Comparison of ENCODE assay signal across 30 mouse cellular contexts in genomic region chr12:104061862-104062261, GRCm38 (mm10). TPM values are rescaled to one million over a fixed set of nuclear protein-coding genes. Genes with fewer than 3 reads are reported as not detected.
DNase-seq lines count a peak whose midpoint lies in the region; ATAC-seq and TF ChIP-seq lines count a peak whose summit lies in the region.
"Had no signal": no experiment of that assay in that cellular context is flagged by ENCODE, and none has a peak within 500 bp of the region (broad histone marks: within the 10 kb centered on the region; RNA-seq: fewer than 3 reads in every experiment).

No protein-coding gene starts in this region.

- H3K79me2 ChIP-seq in CH12.LX (replicated peaks; ENCODE audit: control insufficient read depth, extremely low read depth, insufficient read depth, poor library complexity, severe bottlenecking) = no peaks in the 10 kb centered on the region

- peak; percentile 88 for ATAC-seq in hematopoietic stem cell, adult 5-6 weeks (replicated peaks in 1 of 2; ENCODE audit: insufficient read depth in 1 of 2, low FRiP score in 2 of 2, low TSS enrichment in 1 of 2, low read depth in 1 of 2, poor library complexity in 2 of 2, severe bottlenecking in 2 of 2)
- no peak for ATAC-seq in hindbrain, embryonic 14.5 days (ENCODE audit: low FRiP score)
- ATAC-seq in stomach, postnatal 0 days (ENCODE audit: low FRiP score, low TSS enrichment) = no peak
- ATAC-seq in forebrain, embryonic 14.5 days = no peak
- ATAC-seq: forebrain, embryonic 13.5 days; hindbrain, postnatal 0 days; Patski had no signal

- no peaks in the 10 kb centered on the region for H3K36me3 ChIP-seq in CH12.LX (replicated peaks in 1 of 2; ENCODE audit: control insufficient read depth in 1 of 2, insufficient read depth in 1 of 2, low read length in 1 of 2)
- H3K36me3 ChIP-seq in hindbrain, embryonic 14.5 days (replicated peaks; ENCODE audit: control insufficient read depth, insufficient read depth) = no peaks in the 10 kb centered on the region
- H3K36me3 ChIP-seq in stomach, postnatal 0 days (ENCODE audit: control insufficient read depth, insufficient read depth, low read length) = no peaks in the 10 kb centered on the region
- H3K36me3 ChIP-seq in forebrain, embryonic 14.5 days (ENCODE audit: control insufficient read depth, insufficient read depth, low read length) = no peaks in the 10 kb centered on the region
- H3K36me3 ChIP-seq: heart, embryonic 15.5 days; limb, embryonic 15.5 days; liver, embryonic 15.5 days had no signal

- TF ChIP-seq POLR2A in CH12.LX (IDR thresholded peaks at IDR 0.05; ENCODE audit: low read depth, low read length) = no peak

- WGBS in hindbrain, embryonic 14.5 days = 61% methylated on average over 2 of the region's 2 CpGs
- WGBS in stomach, postnatal 0 days = 37% methylated on average over 2 of the region's 2 CpGs
- 71% methylated on average over 2 of the region's 2 CpGs for WGBS in forebrain, embryonic 14.5 days

- TF ChIP-seq EP300 in CH12.LX (IDR thresholded peaks at IDR 0.05; ENCODE audit: low read length) = peak; percentile 84
- no peak for TF ChIP-seq EP300 in stomach, postnatal 0 days (optimal IDR thresholded peaks at IDR 0.05)

- peak overlapping the region; percentile 72 for H3K4me2 ChIP-seq in CH12.LX (ENCODE audit: insufficient read depth, low read depth, poor library complexity, severe bottlenecking)
- H3K4me2 ChIP-seq in hindbrain, embryonic 14.5 days (replicated peaks) = no peak overlapping the region
- no peak overlapping the region for H3K4me2 ChIP-seq in stomach, postnatal 0 days (replicated peaks; ENCODE audit: low read depth)
- H3K4me2 ChIP-seq in forebrain, embryonic 14.5 days (ENCODE audit: low read length) = no peak overlapping the region
- H3K4me2 ChIP-seq: forebrain, embryonic 13.5 days; heart, embryonic 15.5 days; limb, embryonic 15.5 days; liver, embryonic 15.5 days had no signal

- dilution Hi-C loops in CH12.LX (cut with MboI; ENCODE audit: extremely low pct_ligation_motif_present, extremely low pct_unique_long_range_greater_than_20kb, low sequenced_read_pairs) = no loop called here

- peaks cover 23 to 78% of the 10 kb centered on the region in 2 experiments for H3K4me1 ChIP-seq in CH12.LX (ENCODE audit: control insufficient read depth in 1 of 2, insufficient read depth in 2 of 2)
- H3K4me1 ChIP-seq in hindbrain, embryonic 14.5 days (replicated peaks; ENCODE audit: control insufficient read depth, insufficient read depth, low read length) = no peaks in the 10 kb centered on the region
- no peaks in the 10 kb centered on the region for H3K4me1 ChIP-seq in stomach, postnatal 0 days (replicated peaks; ENCODE audit: control insufficient read depth, insufficient read depth)
- H3K4me1 ChIP-seq in forebrain, embryonic 14.5 days (ENCODE audit: control insufficient read depth, insufficient read depth, low read length) = no peaks in the 10 kb centered on the region
- H3K4me1 ChIP-seq: liver, embryonic 15.5 days had no signal

- DNase-seq in A20 (ENCODE audit: low read depth, low spot score) (peak; percentile 44), CH12.LX (ENCODE audit: extremely low read depth) (peak; percentile 81)
- DNase-seq in natural killer cell, adult 2 months (ENCODE audit: low spot score in 2 of 2) = peak; percentile 73 to 84
- DNase-seq in hindbrain, embryonic 14.5 days (ENCODE audit: low spot score) = no peak
- DNase-seq in stomach, postnatal 0 days (ENCODE audit: low spot score) = no peak
- no peak for DNase-seq in forebrain, embryonic 14.5 days (ENCODE audit: low spot score)
- DNase-seq: adrenal gland, postnatal 25 days; cerebellum, adult 18-20 months; cerebellum, postnatal 36 days; gastrocnemius, postnatal 14 days; heart, adult 2 months; heart, postnatal 4 days; kidney, adult 2 months; kidney, postnatal 14 days; midbrain, embryonic 14.5 days; thymus, postnatal 14 days had no signal

- H3K27me3 ChIP-seq in CH12.LX (replicated peaks) = no peaks in the 10 kb centered on the region
- no peaks in the 10 kb centered on the region for H3K27me3 ChIP-seq in hindbrain, embryonic 14.5 days (ENCODE audit: control insufficient read depth, insufficient read depth, low read length)
- H3K27me3 ChIP-seq in stomach, postnatal 0 days (ENCODE audit: control insufficient read depth, insufficient read depth, low read length) = no peaks in the 10 kb centered on the region
- H3K27me3 ChIP-seq in forebrain, embryonic 14.5 days (replicated peaks; ENCODE audit: control insufficient read depth, insufficient read depth, low read length) = no peaks in the 10 kb centered on the region
- H3K27me3 ChIP-seq: forebrain, embryonic 13.5 days; limb, embryonic 15.5 days; liver, embryonic 15.5 days; Patski had no signal

- in situ Hi-C loops in CH12.LX (cut with MboI; ENCODE audit: low pct_ligation_motif_present, low pct_unique_long_range_greater_than_20kb, low sequenced_read_pairs) = loop anchor here (5.0 kb wide), 1 partner anchor 65 kb away; no protein-coding TSS in a partner anchor

- H3K9ac ChIP-seq in CH12.LX (ENCODE audit: insufficient read depth, low read depth) = no peak overlapping the region
- H3K9ac ChIP-seq in hindbrain, embryonic 14.5 days = no peak overlapping the region
- H3K9ac ChIP-seq in stomach, postnatal 0 days (ENCODE audit: low read length) = no peak overlapping the region
- no peak overlapping the region for H3K9ac ChIP-seq in forebrain, embryonic 14.5 days (ENCODE audit: low read length)
- H3K9ac ChIP-seq: forebrain, embryonic 13.5 days; heart, embryonic 15.5 days; limb, embryonic 15.5 days; liver, embryonic 15.5 days had no signal

- no peak for TF ChIP-seq RAD21 in CH12.LX (IDR thresholded peaks at IDR 0.05; ENCODE audit: low read depth, low read length)

- TF ChIP-seq CTCF in CH12.LX (conservative IDR thresholded peaks at IDR 0.05 in 1 of 2, IDR thresholded peaks at IDR 0.05 in 1 of 2; ENCODE audit: low read depth in 2 of 2, low read length in 2 of 2) = no peak
- TF ChIP-seq CTCF in stomach, postnatal 0 days (IDR thresholded peaks at IDR 0.05; ENCODE audit: low read depth) = no peak

- no peak overlapping the region for H3K4me3 ChIP-seq in CH12.LX (replicated peaks in 1 of 3; ENCODE audit: low read depth in 2 of 3, low read length in 2 of 3, poor library complexity in 1 of 3)
- H3K4me3 ChIP-seq in hindbrain, embryonic 14.5 days (replicated peaks; ENCODE audit: low read length) = no peak overlapping the region
- H3K4me3 ChIP-seq in stomach, postnatal 0 days (ENCODE audit: low read depth, low read length) = no peak overlapping the region
- no peak overlapping the region for H3K4me3 ChIP-seq in forebrain, embryonic 14.5 days (ENCODE audit: low read depth, low read length)
- H3K4me3 ChIP-seq: forebrain, embryonic 13.5 days; heart, adult 2 months; heart, embryonic 15.5 days; limb, embryonic 15.5 days; liver, embryonic 15.5 days; megakaryocyte, embryonic 14.5 days had no signal

- H3K27ac ChIP-seq in CH12.LX (ENCODE audit: insufficient read depth, low read depth) = no peak overlapping the region
- no peak overlapping the region for H3K27ac ChIP-seq in hindbrain, embryonic 14.5 days
- no peak overlapping the region for H3K27ac ChIP-seq in stomach, postnatal 0 days (replicated peaks)
- no peak overlapping the region for H3K27ac ChIP-seq in forebrain, embryonic 14.5 days (ENCODE audit: low read depth, low read length)
- H3K27ac ChIP-seq: forebrain, embryonic 13.5 days; heart, adult 2 months; heart, embryonic 15.5 days; hindbrain, postnatal 0 days; limb, embryonic 15.5 days; liver, embryonic 15.5 days had no signal

- H3K9me3 ChIP-seq in CH12.LX (replicated peaks; ENCODE audit: low read length) = no peaks in the 10 kb centered on the region
- H3K9me3 ChIP-seq in hindbrain, embryonic 14.5 days (ENCODE audit: control insufficient read depth, low read length) = no peaks in the 10 kb centered on the region
- H3K9me3 ChIP-seq in stomach, postnatal 0 days (ENCODE audit: control insufficient read depth, low read length) = no peaks in the 10 kb centered on the region
- H3K9me3 ChIP-seq in forebrain, embryonic 14.5 days (replicated peaks; ENCODE audit: control insufficient read depth, low read length) = no peaks in the 10 kb centered on the region
- H3K9me3 ChIP-seq: forebrain, embryonic 13.5 days; heart, embryonic 15.5 days; limb, embryonic 15.5 days; liver, embryonic 15.5 days; megakaryocyte, embryonic 14.5 days had no signal

RNA-seq across cellular contexts. Expression of gene Serpina12, which starts 17.6 kb away (rescaled TPM):
- total RNA-seq in CH12.LX (2012; rRNA removed) (not detected in 2 replicates), CH12.LX (2014; rRNA removed) (not detected in 2 replicates)
- polyA plus RNA-seq in CH12.LX (2012; ENCODE audit: insufficient read length, low read depth) = 0.08 and 0.09 TPM in 2 replicates
- not detected in 2 replicates for total RNA-seq in hematopoietic stem cell, adult 5-6 weeks (2017)
- not detected in 2 replicates for polyA plus RNA-seq in hindbrain, embryonic 14.5 days (2014; fragmentation: Nextera tagmentation; extraction: Ambion mirVana)
- 2.5 TPM in 2 replicates for polyA plus RNA-seq in stomach, postnatal 0 days (2015; fragmentation: Nextera tagmentation; extraction: Ambion mirVana)
- polyA plus RNA-seq in forebrain, embryonic 14.5 days (2014; fragmentation: Nextera tagmentation; extraction: Ambion mirVana) = not detected in 2 replicates
- total RNA-seq: gastrocnemius, postnatal 14 days; heart, adult 2 months; heart, postnatal 4 days; hindbrain, postnatal 0 days; layer of hippocampus, adult 8-10 months; left cerebral cortex, postnatal 25 days had no signal
- polyA plus RNA-seq: embryonic facial prominence, embryonic 11.5 days; forebrain, embryonic 13.5 days; heart, adult 2 months; heart, embryonic 15.5 days; hindbrain, postnatal 0 days; kidney, adult 2 months; lung, embryonic 16.5 days; midbrain, embryonic 14.5 days; neural tube, embryonic 11.5 days; Patski; testis, adult 2 months had no signal

RNA-seq across cellular contexts. Expression of gene Serpina5, which starts 39.1 kb away (rescaled TPM):
- not detected in 2 replicates for total RNA-seq in CH12.LX (2012; rRNA removed)
- total RNA-seq in CH12.LX (2014; rRNA removed) = not detected in 2 replicates
- polyA plus RNA-seq in CH12.LX (2012; ENCODE audit: insufficient read length, low read depth) = not detected in 2 replicates
- not detected in 2 replicates for total RNA-seq in hematopoietic stem cell, adult 5-6 weeks (2017)
- polyA plus RNA-seq in hindbrain, embryonic 14.5 days (2014; fragmentation: Nextera tagmentation; extraction: Ambion mirVana) = not detected in 2 replicates
- polyA plus RNA-seq in stomach, postnatal 0 days (2015; fragmentation: Nextera tagmentation; extraction: Ambion mirVana) = 0.07 and 0.10 TPM in 2 replicates
- polyA plus RNA-seq in forebrain, embryonic 14.5 days (2014; fragmentation: Nextera tagmentation; extraction: Ambion mirVana) = not detected in 2 replicates
- total RNA-seq: adrenal gland, postnatal 25 days; gastrocnemius, postnatal 14 days; heart, adult 2 months; heart, postnatal 4 days; layer of hippocampus, adult 8-10 months; left cerebral cortex, postnatal 25 days had no signal
- polyA plus RNA-seq: embryonic facial prominence, embryonic 11.5 days; forebrain, embryonic 13.5 days; heart, adult 2 months; heart, embryonic 15.5 days; hindbrain, postnatal 0 days; kidney, adult 2 months; limb, embryonic 15.5 days; lung, embryonic 16.5 days; midbrain, embryonic 14.5 days; neural tube, embryonic 11.5 days had no signal

RNA-seq across cellular contexts. Expression of gene Serpina9, which starts 48.3 kb away (rescaled TPM):
- total RNA-seq in CH12.LX (2012; rRNA removed) (0.08 and 0.13 TPM in 2 replicates), CH12.LX (2014; rRNA removed) (0.36 and 0.42 TPM in 2 replicates)
- polyA plus RNA-seq in CH12.LX (2012; ENCODE audit: insufficient read length, low read depth) = 0.23 TPM in 1 of 2 replicates, not detected in the other
- not detected in 2 replicates for total RNA-seq in hematopoietic stem cell, adult 5-6 weeks (2017)
- 0.22 TPM in 1 of 2 replicates, not detected in the other for polyA plus RNA-seq in hindbrain, embryonic 14.5 days (2014; fragmentation: Nextera tagmentation; extraction: Ambion mirVana)
- 14.9 and 15.4 TPM in 2 replicates for polyA plus RNA-seq in stomach, postnatal 0 days (2015; fragmentation: Nextera tagmentation; extraction: Ambion mirVana)
- polyA plus RNA-seq in forebrain, embryonic 14.5 days (2014; fragmentation: Nextera tagmentation; extraction: Ambion mirVana) = not detected in 2 replicates
- total RNA-seq: adrenal gland, postnatal 25 days; gastrocnemius, postnatal 14 days; heart, adult 2 months; heart, postnatal 4 days; hindbrain, postnatal 0 days had no signal
- polyA plus RNA-seq: embryonic facial prominence, embryonic 11.5 days; forebrain, embryonic 13.5 days; kidney, adult 2 months; liver, embryonic 15.5 days; midbrain, embryonic 14.5 days; neural tube, embryonic 11.5 days had no signal

RNA-seq across cellular contexts. Expression of gene Serpina3a, which starts 50.7 kb away (rescaled TPM):
- total RNA-seq in CH12.LX (2012; rRNA removed) (not detected in 2 replicates), CH12.LX (2014; rRNA removed) (not detected in 2 replicates)
- not detected in 2 replicates for polyA plus RNA-seq in CH12.LX (2012; ENCODE audit: insufficient read length, low read depth)
- not detected in 2 replicates for total RNA-seq in hematopoietic stem cell, adult 5-6 weeks (2017)
- polyA plus RNA-seq in hindbrain, embryonic 14.5 days (2014; fragmentation: Nextera tagmentation; extraction: Ambion mirVana) = not detected in 2 replicates
- polyA plus RNA-seq in stomach, postnatal 0 days (2015; fragmentation: Nextera tagmentation; extraction: Ambion mirVana) = not detected in 2 replicates
- polyA plus RNA-seq in forebrain, embryonic 14.5 days (2014; fragmentation: Nextera tagmentation; extraction: Ambion mirVana) = not detected in 2 replicates
- total RNA-seq: adrenal gland, postnatal 25 days; gastrocnemius, postnatal 14 days; heart, adult 2 months; heart, postnatal 4 days; hindbrain, postnatal 0 days; layer of hippocampus, adult 8-10 months; left cerebral cortex, postnatal 25 days had no signal
- polyA plus RNA-seq: embryonic facial prominence, embryonic 11.5 days; forebrain, embryonic 13.5 days; heart, adult 2 months; heart, embryonic 15.5 days; hindbrain, postnatal 0 days; kidney, adult 2 months; limb, embryonic 15.5 days; lung, embryonic 16.5 days; midbrain, embryonic 14.5 days; neural tube, embryonic 11.5 days; Patski had no signal

Comparison
In these comparisons a context has a peak if more than half of its experiments do, and no peak if none do; other contexts are left out.
1. DNase-seq: peak in A20 (single experiment), CH12.LX (single experiment) and natural killer cell, adult 2 months (2 of 2); none in hindbrain, embryonic 14.5 days (single experiment), stomach, postnatal 0 days (single experiment) and forebrain, embryonic 14.5 days (single experiment).
2. ATAC-seq: peak in hematopoietic stem cell, adult 5-6 weeks (2 of 2); none in hindbrain, embryonic 14.5 days (single experiment), stomach, postnatal 0 days (single experiment) and forebrain, embryonic 14.5 days (single experiment).
3. RNA of gene Serpina9, which starts 48.3 kb away (polyA plus RNA-seq): 14.9 to 15.4 TPM in stomach, postnatal 0 days; 0.23 TPM in CH12.LX, not detected in forebrain, embryonic 14.5 days and 0.22 TPM in hindbrain, embryonic 14.5 days; every median in the first group is over 10 times any median in the second.